Mouse (Mus musculus): ENCODE measurements at regions not wholly inside any gene's neighbourhood (a gene's known extent, or its start where the extent isn't known, plus 50 kb on each side); places are given as distances from the start of the nearest gene placed in this dataset.

GRCm38 (mm10) chr3:128723100-128723499, 476.6 kb upstream of the Pitx2 start:
- Histone ChIP-seq H3K27me3 (ENCODE audit: control insufficient read depth, insufficient read depth, low read length) (no peaks in the 10 kb centered on the region), H3K9ac (ENCODE audit: low read length) (no peak overlapping the region), H3K4me2 (no peak overlapping the region), H3K4me1 (ENCODE audit: control insufficient read depth, insufficient read depth, low read length) (peaks cover 3% of the 10 kb centered on the region; the same call in 1 of the 2 replicates), H3K27ac (ENCODE audit: low read depth, low read length) (no peak overlapping the region), H3K4me3 (ENCODE audit: low read depth, low read length) (no peak overlapping the region), H3K9me3 (ENCODE audit: control insufficient read depth, low read length) (no peaks in the 10 kb centered on the region), H3K36me3 (ENCODE audit: control insufficient read depth, insufficient read depth, low read length) (no peaks in the 10 kb centered on the region)
- ATAC-seq (ENCODE audit: low FRiP score) (no peak), DNase-seq (ENCODE audit: low spot score, missing footprints) (peak; percentile 70)
- WGBS, result 81% methylated on average over 6 of the region's 6 CpGs

- H3K27me3 ChIP-seq (ENCODE audit: control insufficient read depth, insufficient read depth, low read length), result no peaks in the 10 kb centered on the region
- peak; percentile 82 for DNase-seq (ENCODE audit: low spot score, missing footprints)
- no peaks in the 10 kb centered on the region for H3K9me3 ChIP-seq (ENCODE audit: control insufficient read depth, low read length)
Measured at GRCm38 (mm10) chr3:128720276-128720675, 479.4 kb upstream of the Pitx2 start.

DNA sequence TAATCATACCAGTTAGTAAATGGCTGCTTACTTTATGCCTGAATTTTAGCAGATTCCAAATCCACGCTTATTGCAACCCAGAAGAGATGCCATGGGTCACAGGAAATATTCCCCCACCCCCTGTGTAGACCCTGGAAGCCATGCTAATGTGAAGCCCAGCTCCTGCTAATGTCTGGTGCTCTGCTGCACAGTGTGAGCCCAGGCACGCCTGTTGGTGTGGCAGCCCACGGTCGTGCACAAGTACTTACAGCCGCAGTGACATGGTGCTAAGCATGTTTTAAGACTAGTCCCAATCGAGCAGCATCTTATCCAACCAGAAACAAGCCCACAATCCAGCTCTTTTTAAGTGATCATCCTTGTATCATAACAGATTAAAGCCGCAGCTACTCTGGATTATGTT, 480.5 kb upstream of the Pitx2 start:
- Histone ChIP-seq H3K4me3 (ENCODE audit: low read depth, low read length) (no peak overlapping the region), H3K27ac (ENCODE audit: low read depth, low read length) (no peak overlapping the region), H3K9ac (ENCODE audit: low read length) (no peak overlapping the region), H3K27me3 (ENCODE audit: control insufficient read depth, insufficient read depth, low read length) (no peaks in the 10 kb centered on the region), H3K4me2 (no peak overlapping the region), H3K4me1 (ENCODE audit: control insufficient read depth, insufficient read depth, low read length) (peaks cover 3% of the 10 kb centered on the region; the same call in 1 of the 2 replicates), H3K36me3 (ENCODE audit: control insufficient read depth, insufficient read depth, low read length) (no peaks in the 10 kb centered on the region), H3K9me3 (ENCODE audit: control insufficient read depth, low read length) (no peaks in the 10 kb centered on the region)
- 39% methylated on average over 7 of the region's 7 CpGs for WGBS
- ATAC-seq (ENCODE audit: low FRiP score) (peak; percentile 50; the same call in 1 of the 2 replicates), DNase-seq (ENCODE audit: low spot score, missing footprints) (peak; percentile 83)

More at GRCm38 (mm10) chr3:128720276-128720675, 479.4 kb upstream of the Pitx2 start:
- Histone ChIP-seq H3K9ac (ENCODE audit: low read length) (no peak overlapping the region), H3K4me2 (no peak overlapping the region), H3K4me1 (ENCODE audit: control insufficient read depth, insufficient read depth, low read length) (peaks cover 3% of the 10 kb centered on the region; the same call in 1 of the 2 replicates), H3K36me3 (ENCODE audit: control insufficient read depth, insufficient read depth, low read length) (no peaks in the 10 kb centered on the region), H3K4me3 (ENCODE audit: low read depth, low read length) (no peak overlapping the region), H3K27ac (ENCODE audit: low read depth, low read length) (no peak overlapping the region)
- 6% methylated on average over 5 of the region's 5 CpGs for WGBS
- ATAC-seq (ENCODE audit: low FRiP score), result 0 out of 2 replicates have a peak, but pooled peaks have one; percentile 44

DNA sequence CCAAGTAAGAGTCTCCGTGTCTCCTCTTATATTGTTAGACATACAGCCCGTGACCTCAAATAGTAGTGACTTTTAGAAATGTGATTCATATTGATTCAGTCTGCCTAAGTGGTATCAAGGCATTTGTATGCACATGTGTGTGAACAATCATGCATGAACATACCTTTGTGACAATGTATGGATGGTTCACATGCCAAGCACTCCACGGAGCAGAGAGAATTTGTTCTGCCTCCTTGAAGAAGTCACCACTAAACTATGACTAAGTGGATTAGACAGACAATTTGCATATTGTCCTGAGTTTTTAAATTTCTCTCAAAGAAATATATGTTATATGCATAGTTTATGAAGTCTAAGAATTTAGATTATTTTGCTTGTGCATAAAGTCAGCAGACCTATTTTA, 492.4 kb upstream of the Pitx2 start:
- Histone ChIP-seq H3K4me2 (no peak overlapping the region), H3K27me3 (ENCODE audit: control insufficient read depth, insufficient read depth, low read length) (no peaks in the 10 kb centered on the region), H3K4me3 (ENCODE audit: low read depth, low read length) (no peak overlapping the region), H3K27ac (ENCODE audit: low read depth, low read length) (no peak overlapping the region), H3K9ac (ENCODE audit: low read length) (no peak overlapping the region), H3K36me3 (ENCODE audit: control insufficient read depth, insufficient read depth, low read length) (no peaks in the 10 kb centered on the region), H3K4me1 (ENCODE audit: control insufficient read depth, insufficient read depth, low read length) (no peaks in the 10 kb centered on the region), H3K9me3 (ENCODE audit: control insufficient read depth, low read length) (no peaks in the 10 kb centered on the region)
- ATAC-seq (ENCODE audit: low FRiP score) (no peak), DNase-seq (ENCODE audit: low spot score, missing footprints) (no peak)
- 47% methylated on average over 3 of the region's 3 CpGs for WGBS

DNA sequence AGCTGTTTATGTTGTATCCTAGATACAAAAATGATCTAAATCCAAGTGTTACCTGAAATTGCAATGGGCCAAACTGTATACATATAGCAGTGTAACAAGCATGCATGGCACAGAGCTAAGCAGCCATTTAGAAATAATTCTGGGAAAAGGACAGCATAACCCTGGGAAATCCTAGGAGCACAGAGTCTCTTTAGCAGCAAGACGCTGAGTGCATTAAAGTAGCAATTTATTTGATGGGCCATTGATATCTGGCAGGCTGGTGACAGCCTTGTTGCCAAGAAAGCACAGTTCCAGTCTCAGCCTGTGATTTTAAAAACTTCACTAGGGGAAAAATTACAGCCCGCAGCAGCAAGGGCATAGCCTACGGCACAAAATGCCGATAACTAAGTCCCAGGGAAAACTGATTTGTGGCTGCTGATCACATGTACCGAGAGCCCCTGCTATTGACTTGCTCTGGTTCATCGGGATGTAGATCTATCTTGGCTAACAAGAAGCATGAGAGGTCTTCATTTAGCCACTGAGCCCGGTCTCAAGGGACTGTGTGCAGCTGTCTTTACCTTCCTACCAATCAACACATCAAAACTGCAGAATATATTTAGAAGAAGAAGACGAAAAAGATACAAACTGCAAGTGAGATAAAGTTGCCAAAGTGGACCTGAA, 531.1 kb upstream of the Pitx2 start:
- WGBS, result 73% methylated on average over 8 of the region's 8 CpGs
- H3K4me1 ChIP-seq (ENCODE audit: control insufficient read depth, insufficient read depth, low read length), result no peaks in the 10 kb centered on the region
- no peak overlapping the region for H3K27ac ChIP-seq (ENCODE audit: low read depth, low read length)
- H3K9me3 ChIP-seq (ENCODE audit: control insufficient read depth, low read length), result no peaks in the 10 kb centered on the region
- no peak overlapping the region for H3K4me3 ChIP-seq (ENCODE audit: low read depth, low read length)
- no peak overlapping the region for H3K4me2 ChIP-seq
- DNase-seq (ENCODE audit: low spot score, missing footprints) (peak; percentile 76), ATAC-seq (ENCODE audit: low FRiP score) (no peak)
- no peaks in the 10 kb centered on the region for H3K36me3 ChIP-seq (ENCODE audit: control insufficient read depth, insufficient read depth, low read length)
- no peak overlapping the region for H3K9ac ChIP-seq (ENCODE audit: low read length)
- H3K27me3 ChIP-seq (ENCODE audit: control insufficient read depth, insufficient read depth, low read length), result no peaks in the 10 kb centered on the region

DNA sequence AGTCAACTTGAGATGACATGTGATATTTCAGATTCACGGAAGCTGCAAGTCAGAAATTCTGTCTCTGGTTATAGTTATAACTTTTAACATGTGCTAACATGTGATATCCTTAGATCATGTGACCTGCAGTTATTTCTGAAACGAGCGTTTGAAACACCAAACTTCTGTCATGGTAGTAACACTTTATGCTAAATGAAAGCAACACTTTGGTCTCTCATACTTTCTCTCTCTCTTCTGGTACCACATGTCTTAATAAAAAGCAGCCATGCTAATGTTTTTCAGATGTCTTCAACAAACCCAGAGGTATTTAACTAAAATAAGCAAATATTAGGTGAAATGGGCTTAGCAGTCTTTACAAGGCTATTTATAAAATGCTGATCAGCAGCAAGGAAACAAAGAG, 534.5 kb upstream of the Pitx2 start:
- H3K4me2 ChIP-seq, result no peak overlapping the region
- no peaks in the 10 kb centered on the region for H3K4me1 ChIP-seq (ENCODE audit: control insufficient read depth, insufficient read depth, low read length)
- no peaks in the 10 kb centered on the region for H3K27me3 ChIP-seq (ENCODE audit: control insufficient read depth, insufficient read depth, low read length)
- H3K9ac ChIP-seq (ENCODE audit: low read length), result no peak overlapping the region
- H3K9me3 ChIP-seq (ENCODE audit: control insufficient read depth, low read length), result no peaks in the 10 kb centered on the region
- H3K4me3 ChIP-seq (ENCODE audit: low read depth, low read length), result no peak overlapping the region
- no peak overlapping the region for H3K27ac ChIP-seq (ENCODE audit: low read depth, low read length)
- DNase-seq (ENCODE audit: low spot score, missing footprints) (peak; percentile 57), ATAC-seq (ENCODE audit: low FRiP score) (no peak)
- 76% methylated on average over 3 of the region's 3 CpGs for WGBS
- no peaks in the 10 kb centered on the region for H3K36me3 ChIP-seq (ENCODE audit: control insufficient read depth, insufficient read depth, low read length)

- ATAC-seq (ENCODE audit: low FRiP score) (peak; percentile 62), DNase-seq (ENCODE audit: low spot score, missing footprints) (no peak)
- Histone ChIP-seq H3K27ac (ENCODE audit: low read depth, low read length) (no peak overlapping the region), H3K4me3 (ENCODE audit: low read depth, low read length) (no peak overlapping the region), H3K4me2 (no peak overlapping the region), H3K36me3 (ENCODE audit: control insufficient read depth, insufficient read depth, low read length) (no peaks in the 10 kb centered on the region), H3K27me3 (ENCODE audit: control insufficient read depth, insufficient read depth, low read length) (no peaks in the 10 kb centered on the region), H3K9me3 (ENCODE audit: control insufficient read depth, low read length) (no peaks in the 10 kb centered on the region), H3K4me1 (ENCODE audit: control insufficient read depth, insufficient read depth, low read length) (no peaks in the 10 kb centered on the region), H3K9ac (ENCODE audit: low read length) (no peak overlapping the region)
- 75% methylated on average over 18 of the region's 18 CpGs for WGBS
Measured at GRCm38 (mm10) chr3:128636960-128637755, 562.5 kb upstream of the Pitx2 start.

DNA sequence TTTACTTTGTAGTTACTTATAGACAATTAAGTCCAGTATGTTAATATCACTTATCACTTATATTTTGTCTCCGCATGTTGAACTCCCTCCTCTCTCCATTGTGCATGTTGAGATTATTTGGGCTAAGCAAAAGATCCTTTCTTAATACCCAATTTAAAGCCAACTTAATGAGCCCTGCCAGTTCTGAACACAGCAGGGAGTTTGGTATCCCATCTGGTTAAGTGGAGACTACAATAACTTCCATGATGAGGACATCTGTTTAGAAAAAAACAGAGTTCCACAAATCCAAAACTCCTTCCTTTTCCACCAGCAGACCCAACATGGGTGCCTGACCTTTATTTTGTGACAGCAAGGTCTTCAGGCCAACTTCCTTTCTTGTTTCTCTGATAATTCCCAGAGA, 572.0 kb upstream of the Pitx2 start:
- Histone ChIP-seq H3K36me3 (ENCODE audit: control insufficient read depth, insufficient read depth, low read length) (no peaks in the 10 kb centered on the region), H3K4me1 (ENCODE audit: control insufficient read depth, insufficient read depth, low read length) (no peaks in the 10 kb centered on the region), H3K4me3 (ENCODE audit: low read depth, low read length) (no peak overlapping the region), H3K27me3 (ENCODE audit: control insufficient read depth, insufficient read depth, low read length) (no peaks in the 10 kb centered on the region), H3K9ac (ENCODE audit: low read length) (no peak overlapping the region), H3K4me2 (no peak overlapping the region), H3K27ac (ENCODE audit: low read depth, low read length) (no peak overlapping the region), H3K9me3 (ENCODE audit: control insufficient read depth, low read length) (no peaks in the 10 kb centered on the region)
- 83% methylated on average over 1 of the region's 1 CpGs for WGBS
- ATAC-seq (ENCODE audit: low FRiP score) (no peak), DNase-seq (ENCODE audit: low spot score, missing footprints) (no peak)

DNA sequence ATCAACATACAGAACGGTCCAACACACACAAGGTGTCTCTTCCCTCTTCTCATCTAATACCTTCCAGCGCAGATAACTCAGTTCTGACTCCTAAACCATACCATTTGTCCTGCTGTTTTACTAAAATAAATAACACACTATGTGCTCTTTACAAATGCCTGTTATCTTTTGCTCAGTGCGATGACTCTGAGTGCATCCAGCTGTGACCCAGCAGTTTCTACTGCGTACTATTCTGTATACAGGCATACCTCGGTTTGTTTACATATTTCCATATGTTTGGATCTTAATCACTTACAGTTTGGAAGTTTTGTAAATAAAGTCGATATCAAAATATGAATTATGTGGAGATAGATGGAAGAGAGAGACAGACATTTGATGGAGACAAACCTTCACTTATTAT, 583.0 kb upstream of the Pitx2 start:
- WGBS, result 83% methylated on average over 6 of the region's 6 CpGs
- DNase-seq (ENCODE audit: low spot score, missing footprints) (no peak), ATAC-seq (ENCODE audit: low FRiP score) (no peak)
- Histone ChIP-seq H3K4me2 (no peak overlapping the region), H3K9me3 (ENCODE audit: control insufficient read depth, low read length) (no peaks in the 10 kb centered on the region), H3K4me1 (ENCODE audit: control insufficient read depth, insufficient read depth, low read length) (no peaks in the 10 kb centered on the region), H3K9ac (ENCODE audit: low read length) (no peak overlapping the region), H3K36me3 (ENCODE audit: control insufficient read depth, insufficient read depth, low read length) (no peaks in the 10 kb centered on the region), H3K4me3 (ENCODE audit: low read depth, low read length) (no peak overlapping the region), H3K27ac (ENCODE audit: low read depth, low read length) (no peak overlapping the region), H3K27me3 (ENCODE audit: control insufficient read depth, insufficient read depth, low read length) (no peaks in the 10 kb centered on the region)
